Mouse (Mus musculus) embryonic fibroblast, embryonic 13.5 days (primary cell): ENCODE results near the gene Iqschfp.

Source experiments
- CTCF ChIP-seq: IDR thresholded peaks from 2 replicates; pipeline ENCODE4 v1.5.1; 2011; ENCODE audit warnings: mild to moderate bottlenecking, control low read depth, low read length, moderate library complexity, borderline replicate concordance; ENCODE audit not compliant: insufficient read depth
- POLR2A ChIP-seq: IDR thresholded peaks from 2 replicates; pipeline ENCODE4 v1.6.1; 2011; ENCODE audit warnings: low read depth, mild to moderate bottlenecking, control low read depth, low read length, moderate library complexity

DNA sequence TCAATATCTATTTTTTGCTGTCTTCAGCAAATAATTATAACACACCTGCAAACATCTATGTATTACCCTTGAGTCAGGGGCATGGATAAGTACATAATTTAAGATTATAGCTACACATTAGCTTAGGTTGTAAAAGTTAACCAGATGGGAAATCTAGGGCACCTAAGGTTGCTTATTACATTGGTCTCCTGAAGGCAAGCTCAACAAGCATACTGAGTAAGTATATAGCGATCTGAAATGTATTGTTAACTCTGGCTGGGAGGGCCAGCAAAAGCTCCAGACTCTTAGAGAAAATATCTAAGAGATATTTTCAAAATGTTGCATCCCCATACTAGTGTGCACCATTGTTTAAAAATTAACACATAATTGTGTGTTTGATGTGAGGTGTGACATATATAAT lies 775.8 kb downstream of the Iqschfp start:
- TF ChIP-seq POLR2A (no peak), CTCF (no peak)
